Mouse (Mus musculus): ENCODE measurements around the gene Msln. TPM values are rescaled to one million over a fixed set of nuclear protein-coding genes. Genes with fewer than 3 reads are reported as not detected.

Msln gene
- total RNA-seq, 2 experiments from 2014 or later: 0.44 to 0.49 TPM

DNA sequence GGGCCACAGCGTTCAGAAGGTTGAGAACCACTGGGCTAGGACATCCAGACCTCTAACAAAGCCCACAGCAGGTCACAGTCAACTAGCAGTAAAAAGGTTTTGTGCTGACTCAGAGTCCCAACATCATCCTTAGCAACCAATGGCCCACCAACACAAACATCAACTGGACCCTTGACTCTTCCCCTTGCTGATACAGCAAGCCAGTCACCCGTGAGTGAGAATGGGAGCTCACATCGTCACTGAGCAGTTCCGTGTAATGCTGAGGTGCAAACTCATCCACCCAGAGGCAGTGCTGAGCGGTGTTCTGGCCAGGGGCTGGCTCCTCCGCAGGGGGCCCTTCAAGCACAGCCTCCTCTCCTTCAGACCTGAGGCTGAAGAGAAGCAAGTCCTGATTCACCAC, 28.9 kb downstream of the Msln start:
- DNase-seq (ENCODE audit: low spot score in 2 of 2): no peak

DNA sequence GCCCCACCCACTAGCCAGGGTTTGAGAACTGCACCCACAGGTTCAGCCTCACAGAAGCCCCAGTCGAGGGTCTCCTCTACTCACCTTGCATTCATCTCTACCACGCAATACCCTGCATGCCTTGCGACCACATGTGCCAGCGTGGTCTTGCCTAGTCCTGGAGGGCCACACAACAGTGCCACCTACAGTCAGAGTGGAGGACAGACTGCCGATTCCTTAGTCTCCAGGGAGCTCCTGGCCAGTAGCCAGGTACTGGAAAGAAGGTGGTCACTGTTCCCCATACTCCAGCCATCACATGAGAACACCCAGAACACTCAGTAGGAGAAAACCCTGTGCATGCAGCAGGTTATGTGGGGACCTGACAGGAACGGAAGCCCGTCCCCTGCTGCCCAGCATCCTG, 30.3 kb downstream of the Msln start:
- no peak for DNase-seq (ENCODE audit: low spot score in 2 of 2)

GRCm38 (mm10) chr17:25723470-25723869, 30.7 kb downstream of the Msln start:
- DNase-seq (ENCODE audit: low spot score in 2 of 2): no peak

DNA sequence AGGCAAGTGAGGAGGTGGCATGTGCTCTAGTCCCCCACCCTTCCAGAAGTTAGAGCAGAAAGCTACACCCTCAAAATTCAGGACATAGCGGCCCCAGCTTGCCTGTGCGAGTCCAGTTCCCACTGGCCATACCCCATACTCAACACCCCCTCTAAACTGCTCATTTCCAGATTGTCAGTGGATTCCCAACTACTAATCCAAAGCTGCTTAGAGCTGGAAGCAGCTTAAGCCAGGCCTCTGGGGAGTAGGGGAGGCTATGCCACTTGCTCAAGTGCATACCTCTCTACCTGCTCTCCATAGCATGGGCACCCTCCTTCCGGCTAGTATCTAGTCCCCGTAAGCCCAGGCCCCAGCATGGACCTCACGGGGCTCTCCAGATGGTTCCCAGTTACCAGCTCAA, 32.7 kb downstream of the Msln start:
- DNase-seq (ENCODE audit: low spot score in 2 of 2): no peak

- no peak for DNase-seq (ENCODE audit: low spot score in 2 of 2)
Measured at GRCm38 (mm10) chr17:25717691-25718090, 36.5 kb downstream of the Msln start.

- no peak for DNase-seq (ENCODE audit: low spot score in 2 of 2)
Measured at GRCm38 (mm10) chr17:25716711-25717637, 37.2 kb downstream of the Msln start, which contains the start of gene Gng13. Gene Gng13 (plus strand): TSS chr17:25717171.

DNA sequence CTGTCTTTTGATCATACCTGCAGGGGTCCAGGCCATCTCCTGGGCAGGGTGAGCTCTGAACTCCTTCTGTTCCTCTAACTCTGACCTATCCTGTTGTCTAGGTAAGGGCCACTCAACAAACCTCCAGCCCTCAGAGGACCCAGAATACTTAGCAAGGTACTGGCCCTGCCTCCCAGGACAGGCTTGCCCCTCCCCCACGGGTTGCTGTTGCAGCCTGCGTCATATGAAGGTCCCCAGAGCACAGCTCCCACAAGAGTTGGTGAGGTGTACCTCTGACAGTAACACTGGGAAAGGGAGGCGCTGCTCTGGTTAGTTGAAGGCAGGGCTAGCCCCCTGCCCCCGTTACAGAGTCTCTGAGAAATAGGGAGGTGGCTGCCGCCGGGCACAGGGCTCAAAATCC, 38.0 kb downstream of the Msln start:
- no peak for DNase-seq (ENCODE audit: low spot score in 2 of 2)

DNA sequence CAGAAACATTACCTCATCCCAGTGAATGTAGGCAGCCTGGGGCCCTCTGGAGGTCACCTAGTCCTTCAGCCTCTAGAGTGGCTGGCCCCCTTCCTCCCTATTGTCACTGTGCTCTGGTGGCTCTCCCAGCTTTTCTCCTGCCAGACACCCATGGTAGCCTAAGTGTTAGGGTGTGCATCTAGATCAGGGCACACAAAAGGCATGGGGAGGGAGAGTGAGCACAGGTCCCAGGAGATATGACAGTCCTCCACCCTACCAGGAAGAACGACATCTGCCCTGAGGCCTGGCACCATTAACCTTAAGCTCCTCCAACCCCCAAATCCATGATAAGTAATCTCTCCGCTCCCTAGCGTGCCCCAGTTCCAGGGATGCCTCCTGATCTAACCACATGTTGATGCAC, 38.6 kb downstream of the Msln start:
- DNase-seq (ENCODE audit: low spot score in 2 of 2): no peak

DNA sequence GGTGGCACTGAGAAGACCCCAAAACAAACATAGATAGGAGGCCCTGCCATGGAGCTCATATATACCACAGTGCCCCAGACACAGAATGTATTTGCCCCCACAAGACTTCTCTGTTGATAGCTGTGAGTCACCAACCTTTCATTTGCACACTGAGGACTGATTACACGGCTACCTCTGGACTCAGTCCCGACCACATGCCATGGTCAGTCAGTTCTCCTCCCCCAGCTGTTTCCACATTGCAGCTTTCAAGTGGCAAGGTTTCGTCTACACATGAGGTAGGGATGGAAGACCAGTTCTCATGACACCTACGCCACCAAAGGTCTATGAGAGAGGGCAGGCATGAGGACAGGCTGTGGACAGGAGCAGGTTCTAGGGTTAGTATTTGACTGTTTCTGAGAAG, 43.0 kb downstream of the Msln start:
- DNase-seq (ENCODE audit: low spot score in 2 of 2): no peak

GRCm38 (mm10) chr17:25709994-25710393, 44.2 kb downstream of the Msln start:
- no peak for DNase-seq (ENCODE audit: low spot score in 2 of 2)

DNA sequence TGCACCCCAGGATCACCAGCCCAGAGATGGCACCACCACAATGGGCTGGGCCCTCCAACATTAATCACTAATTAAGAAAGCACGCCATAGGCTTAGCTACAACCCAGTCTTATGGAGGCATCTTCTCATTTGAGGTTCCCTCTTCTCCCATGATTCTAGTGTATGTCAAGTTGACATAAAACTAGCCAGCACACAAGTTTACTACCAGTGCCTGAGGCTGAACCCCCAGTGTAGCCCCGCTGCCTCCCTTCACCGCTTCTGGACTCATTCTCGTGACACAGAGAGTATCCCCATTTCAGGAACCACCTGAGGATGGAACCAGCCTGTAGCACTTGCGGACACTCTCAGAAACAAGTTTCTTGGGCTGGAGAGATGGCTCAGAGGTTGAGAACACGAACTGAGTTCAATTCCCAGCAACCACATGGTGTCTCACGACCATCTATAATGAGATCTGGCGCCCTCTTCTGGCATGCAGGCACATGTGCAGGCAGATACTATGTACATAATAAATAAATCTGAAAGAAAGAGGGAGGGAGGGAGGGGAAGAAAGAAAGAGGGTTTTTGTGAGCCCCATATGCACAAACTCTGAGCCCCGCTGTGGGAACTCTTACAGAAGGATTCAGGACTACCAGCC, 53.2 kb downstream of the Msln start:
- no peak for DNase-seq (ENCODE audit: low spot score in 2 of 2)

Small RNA genes lying within 50 kb of the gene (microRNA-seq; reads per million reads assigned to microRNA genes)
- gene Gm25083 (not detected), gene Mir6966 (1.5 reads per million)

Other genes starting within 250 kb of the Msln start
- 10 to 100 TPM; 26.9 to 33.7 TPM for gene Sox8, start 183.7 kb downstream of the Msln start, total RNA-seq (2021)
- 10 to 100 TPM; 16.1 to 18.8 TPM for gene Lmf1, start 175.3 kb downstream of the Msln start, total RNA-seq (2021)
- gene Gng13, start 37.2 kb downstream of the Msln start, total RNA-seq (2021): not detected
- gene Chtf18, start 27.0 kb downstream of the Msln start, total RNA-seq (2021): 1 to 10 TPM; 7.7 to 8.6 TPM
- 1 to 10 TPM; 7.9 to 8.1 TPM for gene Rpusd1, start 26.7 kb downstream of the Msln start, total RNA-seq (2021)
- gene Mslnl, start 18.3 kb downstream of the Msln start, total RNA-seq (2021): not detected
- 10 to 100 TPM; 29.0 to 31.3 TPM for gene Narfl, start 19.4 kb upstream of the Msln start, total RNA-seq (2021)
- gene Haghl, start 31.3 kb upstream of the Msln start, total RNA-seq (2021): 10 to 100 TPM; 31.3 to 32.5 TPM
- not detected for gene Ccdc78, start 32.2 kb upstream of the Msln start, total RNA-seq (2021)
- gene Fam173a, start 38.5 kb upstream of the Msln start, total RNA-seq (2021): 10 to 100 TPM; 45.6 to 45.8 TPM
- under 1 TPM in 1 of 2 experiments, not detected in 1; 0.75 TPM for gene AC134908.4, start 41.3 kb upstream of the Msln start, total RNA-seq (2021)
- 10 to 100 TPM; 46.3 to 51.6 TPM for gene Metrn, start 42.8 kb upstream of the Msln start, total RNA-seq (2021)
- gene Fbxl16, start 54.7 kb upstream of the Msln start, total RNA-seq (2021): 1 to 10 TPM; 1.4 to 2.0 TPM
- gene Wdr24, start 69.2 kb upstream of the Msln start, total RNA-seq (2021): 10 to 100 TPM; 12.2 to 13.7 TPM
- gene Jmjd8, start 74.5 kb upstream of the Msln start, total RNA-seq (2021): 10 to 100 TPM; 31.6 to 32.4 TPM
- 100 to 1,000 TPM; 116 to 134 TPM for gene Stub1, start 79.0 kb upstream of the Msln start, total RNA-seq (2021)
- 1 to 10 TPM; 7.6 to 10.0 TPM for gene Rhbdl1, start 82.9 kb upstream of the Msln start, total RNA-seq (2021)
- 1 to 10 TPM; 5.4 to 7.6 TPM for gene Gm20683, start 87.4 kb upstream of the Msln start, total RNA-seq (2021)
- 10 to 100 TPM; 34.9 to 41.5 TPM for gene Rhot2, start 90.5 kb upstream of the Msln start, total RNA-seq (2021)
- gene Wdr90, start 107.1 kb upstream of the Msln start, total RNA-seq (2021): 10 to 100 TPM; 11.7 to 12.0 TPM
- gene Mcrip2, start 114.4 kb upstream of the Msln start, total RNA-seq (2021): 10 to 100 TPM; 46.1 to 48.6 TPM
- gene Mettl26, start 120.7 kb upstream of the Msln start, total RNA-seq (2021): 10 to 100 TPM; 20.0 to 21.3 TPM
- 1 to 10 TPM in 1 of 2 experiments, under 1 TPM in 1; 0.88 to 1.4 TPM for gene Wfikkn1, start 126.5 kb upstream of the Msln start, total RNA-seq (2021)
- 10 to 100 TPM; 15.1 to 17.2 TPM for gene Rab40c, start 165.3 kb upstream of the Msln start, total RNA-seq (2021)
- gene Pigq, start 190.6 kb upstream of the Msln start, total RNA-seq (2021): 10 to 100 TPM; 46.7 to 50.8 TPM
- not detected for gene Nhlrc4, start 190.6 kb upstream of the Msln start, total RNA-seq (2021)
- gene A930017K11Rik, start 198.2 kb upstream of the Msln start, total RNA-seq (2021): not detected
- gene Capn15, start 231.4 kb upstream of the Msln start, total RNA-seq (2021): 10 to 100 TPM; 14.2 to 14.5 TPM